Mouse (Mus musculus) left cerebral cortex, adult 9 months (tissue): ENCODE measurements around the gene Fsd2.

Experiments
- DNase-seq, 2 experiments: peaks; one replicate each; pipeline ENCODE4 v3.0.0; 2022; ENCODE audit warnings: low spot score in 2 of 2

Gene Fsd2

GRCm38 (mm10) chr7:81572610-81573268 lies 6.0 kb upstream of the Fsd2 start:
- no peak for DNase-seq

GRCm38 (mm10) chr7:81571941-81572441 lies 5.2 kb upstream of the Fsd2 start:
- no peak for DNase-seq

- peak; percentile 80 to 94 for DNase-seq
Observed at GRCm38 (mm10) chr7:81571108-81571940, 4.6 kb upstream of the Fsd2 start, which contains the start of gene Whamm. Gene Whamm, plus strand, starts transcription at chr7:81571266.

- DNase-seq = no peak
Observed at GRCm38 (mm10) chr7:81570752-81571107, 4.0 kb upstream of the Fsd2 start.

GRCm38 (mm10) chr7:81570271-81570670 lies 3.5 kb upstream of the Fsd2 start:
- DNase-seq = no peak

GRCm38 (mm10) chr7:81569851-81570250 lies 3.1 kb upstream of the Fsd2 start:
- no peak for DNase-seq

- DNase-seq = no peak
Observed at GRCm38 (mm10) chr7:81567396-81567795, 652 bp upstream of the Fsd2 start.

- no peak for DNase-seq
Observed at GRCm38 (mm10) chr7:81566332-81566731, 412 bp downstream of the Fsd2 start.

GRCm38 (mm10) chr7:81565381-81566055 lies 1.2 kb downstream of the Fsd2 start:
- DNase-seq = peak in 1 of 2 experiments; percentile 39

- no peak for DNase-seq
Observed at GRCm38 (mm10) chr7:81564766-81565165, 2.0 kb downstream of the Fsd2 start.

- DNase-seq = no peak
Observed at GRCm38 (mm10) chr7:81563506-81564015, 3.2 kb downstream of the Fsd2 start.

GRCm38 (mm10) chr7:81561211-81561610 lies 5.5 kb downstream of the Fsd2 start:
- no peak for DNase-seq

GRCm38 (mm10) chr7:81560101-81561049 lies 6.4 kb downstream of the Fsd2 start:
- DNase-seq = no peak

- no peak for DNase-seq
Observed at GRCm38 (mm10) chr7:81559231-81559980, 7.3 kb downstream of the Fsd2 start.

GRCm38 (mm10) chr7:81557985-81558360 lies 8.8 kb downstream of the Fsd2 start:
- DNase-seq = no peak

- DNase-seq = no peak
Observed at GRCm38 (mm10) chr7:81557252-81557984, 9.3 kb downstream of the Fsd2 start.

GRCm38 (mm10) chr7:81556839-81557238 lies 9.9 kb downstream of the Fsd2 start:
- no peak for DNase-seq

GRCm38 (mm10) chr7:81554369-81554768 lies 12.4 kb downstream of the Fsd2 start:
- DNase-seq = no peak

- no peak for DNase-seq
Observed at GRCm38 (mm10) chr7:81553589-81553988, 13.2 kb downstream of the Fsd2 start.

- no peak for DNase-seq
Observed at GRCm38 (mm10) chr7:81548864-81549263, 17.9 kb downstream of the Fsd2 start.
